Mouse (Mus musculus) forebrain, embryonic 14.5 days (tissue): ENCODE measurements at regions not wholly inside any gene's neighbourhood (a gene's known extent, or its start where the extent isn't known, plus 50 kb on each side); places are given as distances from the start of the nearest gene placed in this dataset.

Experiments used
- ATAC-seq: fragments of 200-750 bp; cut with Nextera tagmentation; 2 replicates; pipeline ENCODE4 v1.8.0; 2017; ENCODE audit warnings: mild to moderate bottlenecking, moderate library complexity
- DNase-seq: peaks from one replicate; pipeline ENCODE4 v3.0.0-alpha.2; 2015; ENCODE audit warnings: low spot score
- H3K27ac ChIP-seq: fragments of 300-500 bp; sonication (generic); 2 replicates; pipeline ENCODE4 v1.5.1; 2014; ENCODE audit warnings: low read depth, mild to moderate bottlenecking, control low read depth, low read length, moderate library complexity
- H3K27me3 ChIP-seq: fragments of 300-500 bp; sonication (generic); replicated peaks from 2 replicates; pipeline ENCODE4 v1.6.1; 2014; ENCODE audit warnings: low read length, control low read depth, mixed read lengths; ENCODE audit not compliant: control insufficient read depth, insufficient read depth
- H3K36me3 ChIP-seq: fragments of 300-500 bp; sonication (generic); 2 replicates; pipeline ENCODE4 v1.6.1; 2014; ENCODE audit warnings: low read length, control low read depth; ENCODE audit not compliant: control insufficient read depth, insufficient read depth
- H3K4me1 ChIP-seq: fragments of 300-500 bp; sonication (generic); 2 replicates; pipeline ENCODE4 v1.6.1; 2014; ENCODE audit warnings: antibody characterized with exemption, low read length, control low read depth; ENCODE audit not compliant: control insufficient read depth, insufficient read depth
- H3K4me2 ChIP-seq: fragments of 300-500 bp; sonication (generic); 2 replicates; pipeline ENCODE4 v1.6.1; 2014; ENCODE audit warnings: mild to moderate bottlenecking, control low read depth, low read length
- H3K4me3 ChIP-seq: fragments of 300-500 bp; sonication (generic); 2 replicates; pipeline ENCODE4 v1.5.1; 2014; ENCODE audit warnings: low read depth, low read length, control low read depth
- H3K9ac ChIP-seq: fragments of 300-500 bp; sonication (generic); 2 replicates; pipeline ENCODE4 v1.6.1; 2014; ENCODE audit warnings: mild to moderate bottlenecking, low read length, control low read depth, moderate library complexity
- H3K9me3 ChIP-seq: fragments of 300-500 bp; sonication (generic); replicated peaks from 2 replicates; pipeline ENCODE4 v1.6.1; 2016; ENCODE audit warnings: low read length, control low read depth, mixed read lengths; ENCODE audit not compliant: control insufficient read depth
- WGBS: fragments of 180-500 bp; shearing (Covaris S2); extraction: QIAGEN DNeasy Blood & Tissue Kit; methylation state at CpG from one replicate; pipeline ENCODE4 v1.1.7; 2014; 5-methylcytosine and 5-hydroxymethylcytosine counted together

GRCm38 (mm10) chr13:25978648-25979047, 708.3 kb upstream of the Nrsn1 start:
- Histone ChIP-seq H3K9me3 (no peaks in the 10 kb centered on the region), H3K9ac (no peak overlapping the region), H3K27me3 (no peaks in the 10 kb centered on the region), H3K4me1 (no peaks in the 10 kb centered on the region; the same call in 1 of the 2 replicates), H3K4me3 (no peak overlapping the region), H3K27ac (no peak overlapping the region), H3K4me2 (no peak overlapping the region), H3K36me3 (no peaks in the 10 kb centered on the region)
- 55% methylated on average over 1 of the region's 1 CpGs for WGBS
- DNase-seq (peak; percentile 50), ATAC-seq (peak; percentile 84)

GRCm38 (mm10) chr13:25958592-25958991, 688.3 kb upstream of the Nrsn1 start:
- DNase-seq: no peak
- Histone ChIP-seq H3K4me3 (no peak overlapping the region), H3K27me3 (no peaks in the 10 kb centered on the region), H3K9me3 (no peaks in the 10 kb centered on the region), H3K9ac (no peak overlapping the region), H3K36me3 (no peaks in the 10 kb centered on the region), H3K4me2 (no peak overlapping the region), H3K27ac (peak overlapping the region; percentile 36; the same call in 1 of the 2 replicates), H3K4me1 (peaks cover 7% of the 10 kb centered on the region)
- ATAC-seq: no peak

DNA sequence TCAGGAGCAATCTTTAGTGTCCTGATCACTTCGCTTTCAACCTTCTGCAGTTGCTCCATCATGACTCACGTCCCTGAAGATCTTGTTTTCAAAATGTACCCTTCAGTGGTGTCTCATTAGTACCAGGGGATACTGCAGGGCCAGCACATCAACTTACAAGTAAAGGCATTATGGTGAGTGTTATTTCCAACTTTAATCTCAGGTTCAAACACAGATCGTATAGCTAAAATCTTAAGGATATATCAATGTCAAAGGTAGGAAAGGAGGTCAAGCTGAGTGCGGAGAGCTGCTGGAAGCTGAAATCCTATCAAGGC, 687.8 kb upstream of the Nrsn1 start:
- Histone ChIP-seq H3K9ac (no peak overlapping the region), H3K4me2 (no peak overlapping the region), H3K9me3 (no peaks in the 10 kb centered on the region), H3K27ac (peak overlapping the region; percentile 36; the same call in 1 of the 2 replicates), H3K4me1 (peaks cover 7% of the 10 kb centered on the region), H3K36me3 (no peaks in the 10 kb centered on the region), H3K4me3 (no peak overlapping the region), H3K27me3 (no peaks in the 10 kb centered on the region)
- ATAC-seq: no peak; the same call in 1 of the 2 replicates
- 78% methylated on average over 4 of the region's 4 CpGs for WGBS
- no peak for DNase-seq

DNA sequence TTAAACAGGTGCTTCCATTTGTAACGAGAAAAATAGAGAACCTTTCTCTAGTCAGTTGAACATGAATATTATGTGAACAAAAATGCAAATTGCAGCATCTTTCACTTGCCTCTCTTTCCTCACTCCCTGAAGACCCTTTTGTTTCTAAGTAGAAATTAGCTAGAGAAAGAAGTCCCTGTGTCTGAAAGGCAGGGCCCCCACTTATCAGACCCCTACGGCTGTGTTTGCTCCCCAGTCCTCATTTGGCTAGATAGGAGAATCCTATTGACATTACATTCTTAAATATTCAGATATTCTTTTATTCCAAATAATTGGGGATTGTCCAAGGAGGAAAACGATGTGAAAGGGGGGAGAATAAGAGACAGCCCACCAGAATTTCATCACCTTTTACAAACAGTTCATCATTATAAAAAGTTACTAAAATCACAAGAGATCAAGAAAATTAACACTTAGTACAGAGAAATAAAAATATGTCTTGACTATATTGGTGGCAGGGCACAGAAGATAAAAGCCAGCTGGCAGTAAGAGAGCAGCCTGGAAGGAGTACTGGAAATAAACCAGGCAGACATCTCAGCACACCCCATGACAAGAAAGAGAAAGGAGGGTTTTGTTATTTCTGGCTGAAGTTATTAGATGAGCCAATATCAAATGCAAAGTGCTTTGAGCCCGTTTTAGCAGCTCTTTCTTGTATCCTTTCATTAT, 687.3 kb upstream of the Nrsn1 start:
- no peak overlapping the region for H3K4me2 ChIP-seq
- H3K9me3 ChIP-seq: no peaks in the 10 kb centered on the region
- WGBS: 23% methylated on average over 4 of the region's 4 CpGs
- H3K4me3 ChIP-seq: no peak overlapping the region
- no peaks in the 10 kb centered on the region for H3K36me3 ChIP-seq
- no peak overlapping the region for H3K9ac ChIP-seq
- no peaks in the 10 kb centered on the region for H3K27me3 ChIP-seq
- ATAC-seq (peak; percentile 80), DNase-seq (peak; percentile 56)
- peaks cover 7% of the 10 kb centered on the region for H3K4me1 ChIP-seq
- H3K27ac ChIP-seq: no peak overlapping the region

GRCm38 (mm10) chr13:25937631-25938030, 667.3 kb upstream of the Nrsn1 start:
- peak; percentile 66 for DNase-seq
- Histone ChIP-seq H3K4me3 (no peak overlapping the region), H3K27ac (no peak overlapping the region), H3K9ac (no peak overlapping the region), H3K9me3 (no peaks in the 10 kb centered on the region), H3K36me3 (no peaks in the 10 kb centered on the region), H3K27me3 (no peaks in the 10 kb centered on the region), H3K4me1 (peaks cover 5% of the 10 kb centered on the region), H3K4me2 (no peak overlapping the region)
- no peak for ATAC-seq
- WGBS: 83% methylated on average over 1 of the region's 1 CpGs

DNA sequence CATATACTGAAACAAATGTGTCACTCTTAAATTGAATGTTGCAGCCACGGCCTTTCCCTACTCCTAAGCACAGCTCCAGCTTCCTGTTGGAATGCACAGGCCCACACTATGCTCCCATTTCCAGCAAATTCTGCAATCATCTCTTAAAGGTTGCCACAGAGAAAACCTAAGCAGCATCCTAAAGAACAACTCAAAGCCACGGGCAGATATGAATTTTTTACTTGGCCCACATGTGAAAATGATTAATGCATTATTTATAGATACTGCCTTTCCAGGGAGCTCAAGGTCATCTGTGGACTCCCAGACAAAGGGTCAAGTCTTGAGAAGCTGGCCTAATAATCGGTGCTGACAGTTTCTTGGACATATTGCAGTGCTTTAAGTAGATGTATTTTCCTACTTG, 663.5 kb upstream of the Nrsn1 start:
- WGBS: 26% methylated on average over 3 of the region's 3 CpGs
- H3K27ac ChIP-seq: peak overlapping the region; percentile 88
- H3K9me3 ChIP-seq: no peaks in the 10 kb centered on the region
- peaks cover 13% of the 10 kb centered on the region for H3K4me1 ChIP-seq
- ATAC-seq (peak; percentile 47), DNase-seq (peak; percentile 45)
- no peak overlapping the region for H3K4me3 ChIP-seq
- no peaks in the 10 kb centered on the region for H3K36me3 ChIP-seq
- H3K27me3 ChIP-seq: no peaks in the 10 kb centered on the region
- H3K9ac ChIP-seq: no peak overlapping the region
- no peak overlapping the region for H3K4me2 ChIP-seq

- no peak overlapping the region for H3K4me3 ChIP-seq
- no peak overlapping the region for H3K4me2 ChIP-seq
- WGBS: 0% methylated on average over 3 of the region's 3 CpGs
- H3K4me1 ChIP-seq: peaks cover 13% of the 10 kb centered on the region
- H3K27me3 ChIP-seq: no peaks in the 10 kb centered on the region
- H3K36me3 ChIP-seq: no peaks in the 10 kb centered on the region
- DNase-seq (peak; percentile 76), ATAC-seq (peak; percentile 49)
- H3K9ac ChIP-seq: no peak overlapping the region
- H3K9me3 ChIP-seq: no peaks in the 10 kb centered on the region
- peak overlapping the region; percentile 88 for H3K27ac ChIP-seq
Measured at GRCm38 (mm10) chr13:25933246-25933645, 662.9 kb upstream of the Nrsn1 start.

- Histone ChIP-seq H3K4me2 (no peak overlapping the region), H3K27me3 (no peaks in the 10 kb centered on the region), H3K4me1 (peaks cover 13% of the 10 kb centered on the region), H3K36me3 (no peaks in the 10 kb centered on the region), H3K27ac (peak overlapping the region; percentile 88), H3K9me3 (no peaks in the 10 kb centered on the region), H3K4me3 (no peak overlapping the region), H3K9ac (no peak overlapping the region)
- peak; percentile 90 for ATAC-seq
- WGBS: 0% methylated on average over 1 of the region's 1 CpGs
- DNase-seq: peak; percentile 96
Measured at GRCm38 (mm10) chr13:25932810-25933209, 662.5 kb upstream of the Nrsn1 start.

DNA sequence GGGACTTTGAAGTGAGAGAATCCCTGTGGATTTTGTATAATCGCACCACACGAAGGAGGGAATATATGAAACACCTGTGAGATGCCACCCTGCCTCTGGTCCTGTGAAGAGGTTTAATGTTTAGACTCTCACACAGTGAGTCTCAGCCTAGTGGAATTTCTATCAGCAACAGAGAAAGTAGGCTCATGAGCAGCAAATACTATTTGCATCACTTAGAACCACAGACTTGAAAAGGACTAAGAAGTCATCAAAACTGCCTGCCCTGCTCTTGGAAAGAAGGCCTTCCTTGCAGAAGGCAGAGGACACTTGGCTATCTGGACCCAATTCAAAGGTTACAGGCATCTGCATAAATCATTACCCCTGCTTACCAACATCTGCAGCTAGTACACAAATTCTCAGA, 662.1 kb upstream of the Nrsn1 start:
- ATAC-seq (peak; percentile 25; the same call in 1 of the 2 replicates), DNase-seq (peak; percentile 17)
- Histone ChIP-seq H3K4me3 (no peak overlapping the region), H3K9me3 (no peaks in the 10 kb centered on the region), H3K36me3 (no peaks in the 10 kb centered on the region), H3K4me2 (no peak overlapping the region), H3K27ac (peak overlapping the region; percentile 61), H3K27me3 (no peaks in the 10 kb centered on the region), H3K9ac (no peak overlapping the region; the same call in 1 of the 2 replicates), H3K4me1 (peaks cover 13% of the 10 kb centered on the region)
- WGBS: 62% methylated on average over 2 of the region's 2 CpGs
